In genomic region chr1:170867691-170868105, GRCm38 (mm10) we compare ENCODE assay signal across 8 mouse cellular contexts. TPM values are rescaled to one million over a fixed set of nuclear protein-coding genes. Genes with fewer than 3 reads are reported as not detected.
DNase-seq lines count a peak whose midpoint lies in the region; ATAC-seq lines count a peak whose summit lies in the region.

TSS of gene Atf6 (minus strand) at chr1:170867771.

- peak; percentile 87 for DNase-seq in CD4-positive, CD25-positive, alpha-beta regulatory T cell, adult 2 months (ENCODE audit: low read depth, low spot score)
- DNase-seq in fat pad, adult 2 months (ENCODE audit: extremely low read depth, low read depth, low spot score) = peak; percentile 46
- peak; percentile 96 for DNase-seq in kidney, postnatal 10 days
- peak; percentile 90 to 92 for DNase-seq in natural killer cell, adult 2 months (ENCODE audit: low spot score in 2 of 2)

- ATAC-seq in heart, embryonic 13.5 days (ENCODE audit: extremely low read depth, insufficient number of reproducible peaks, low FRiP score, low TSS enrichment) = peak; percentile 73; the same call in 1 of the 2 replicates
- peak; percentile 80 for ATAC-seq in liver, embryonic 12.5 days
- ATAC-seq in stomach, embryonic 15.5 days (ENCODE audit: insufficient read depth, low FRiP score, low read depth) = peak; percentile 81

- H3K27ac ChIP-seq in brown adipose tissue, adult 24 weeks (replicated peaks; ENCODE audit: low read depth, low read length) = peak within 1 kb of the TSS; percentile 73
- H3K27ac ChIP-seq in heart, embryonic 13.5 days (replicated peaks) = peak within 1 kb of the TSS; percentile 90
- peak within 1 kb of the TSS; percentile 91 for H3K27ac ChIP-seq in liver, embryonic 12.5 days
- H3K27ac ChIP-seq in stomach, embryonic 15.5 days = peak within 1 kb of the TSS; percentile 81

- peak within 1 kb of the TSS; percentile 96 for H3K9ac ChIP-seq in heart, embryonic 13.5 days
- H3K9ac ChIP-seq in liver, embryonic 12.5 days = peak within 1 kb of the TSS; percentile 91
- peak within 1 kb of the TSS; percentile 63 for H3K9ac ChIP-seq in stomach, embryonic 15.5 days

- H3K9me3 ChIP-seq in heart, embryonic 13.5 days = no peaks in the 10 kb centered on the region
- no peaks in the 10 kb centered on the region for H3K9me3 ChIP-seq in liver, embryonic 12.5 days (replicated peaks)
- H3K9me3 ChIP-seq in stomach, embryonic 15.5 days = no peaks in the 10 kb centered on the region

- peak within 1 kb of the TSS; percentile 83 for H3K4me3 ChIP-seq in brown adipose tissue, adult 24 weeks (ENCODE audit: insufficient read depth, low read depth, low read length)
- H3K4me3 ChIP-seq in heart, embryonic 13.5 days = peak within 1 kb of the TSS; percentile 97
- peak within 1 kb of the TSS; percentile 96 for H3K4me3 ChIP-seq in liver, embryonic 12.5 days
- peak within 1 kb of the TSS; percentile 91 for H3K4me3 ChIP-seq in stomach, embryonic 15.5 days (replicated peaks)

- no peaks in the 10 kb centered on the region for H3K27me3 ChIP-seq in heart, embryonic 13.5 days (replicated peaks)
- H3K27me3 ChIP-seq in liver, embryonic 12.5 days (replicated peaks) = no peaks in the 10 kb centered on the region
- H3K27me3 ChIP-seq in stomach, embryonic 15.5 days (replicated peaks) = no peaks in the 10 kb centered on the region

- peaks cover 3% of the 10 kb centered on the region; the same call in 1 of the 2 replicates for H3K4me1 ChIP-seq in brown adipose tissue, adult 24 weeks (ENCODE audit: control insufficient read depth, insufficient read depth, insufficient read length, low read length)
- H3K4me1 ChIP-seq in heart, embryonic 13.5 days = peaks cover 33% of the 10 kb centered on the region
- peaks cover 47% of the 10 kb centered on the region for H3K4me1 ChIP-seq in liver, embryonic 12.5 days
- peaks cover 5% of the 10 kb centered on the region; the same call in 1 of the 2 replicates for H3K4me1 ChIP-seq in stomach, embryonic 15.5 days

- H3K36me3 ChIP-seq in heart, embryonic 13.5 days = peaks cover 14% of the 10 kb centered on the region
- peaks cover 10% of the 10 kb centered on the region; the same call in 1 of the 2 replicates for H3K36me3 ChIP-seq in liver, embryonic 12.5 days
- H3K36me3 ChIP-seq in stomach, embryonic 15.5 days = no peaks in the 10 kb centered on the region; the same call in 1 of the 2 replicates

- WGBS in heart, embryonic 13.5 days = 0% methylated on average over 25 of the region's 25 CpGs
- under 1% methylated on average over 25 of the region's 25 CpGs for WGBS in liver, embryonic 12.5 days (ENCODE audit: insufficient replicate concordance)
- WGBS in stomach, embryonic 15.5 days = under 1% methylated on average over 25 of the region's 25 CpGs

- H3K4me2 ChIP-seq in heart, embryonic 13.5 days = peak within 1 kb of the TSS; percentile 80
- H3K4me2 ChIP-seq in liver, embryonic 12.5 days = peak within 1 kb of the TSS; percentile 77
- H3K4me2 ChIP-seq in stomach, embryonic 15.5 days = peak within 1 kb of the TSS; percentile 75

RNA-seq across cellular contexts. Expression of gene Atf6, which starts in this region (rescaled TPM):
- 11.1 and 14.5 TPM in 2 replicates for polyA plus RNA-seq in brown adipose tissue, adult 24 weeks (2012; ENCODE audit: insufficient read depth, insufficient read length, missing spikeins)
- polyA plus RNA-seq in heart, embryonic 13.5 days (2015; fragmentation: Nextera tagmentation; extraction: Ambion mirVana) = 10.1 TPM in 2 replicates
- 9.6 and 10.6 TPM in 2 replicates for polyA plus RNA-seq in liver, embryonic 12.5 days (2016; fragmentation: Nextera tagmentation; extraction: Ambion mirVana)
- polyA plus RNA-seq in stomach, embryonic 15.5 days (2015; fragmentation: Nextera tagmentation; extraction: Ambion mirVana) = 8.9 and 9.5 TPM in 2 replicates

Comparison
In these comparisons a context has a peak if more than half of its experiments do, and no peak if none do; other contexts are left out.
1. Peak in every context shown above with its lines: DNase-seq, ATAC-seq, H3K4me3 ChIP-seq and H3K27ac ChIP-seq.
2. DNase-seq: peak in every context shown above with its lines; median percentile 96 in kidney, postnatal 10 days; 91 in natural killer cell, adult 2 months; 87 in CD4-positive, CD25-positive, alpha-beta regulatory T cell, adult 2 months; 46 in fat pad, adult 2 months.